21 mouse cellular contexts compared by ENCODE assay signal in the genomic region with DNA sequence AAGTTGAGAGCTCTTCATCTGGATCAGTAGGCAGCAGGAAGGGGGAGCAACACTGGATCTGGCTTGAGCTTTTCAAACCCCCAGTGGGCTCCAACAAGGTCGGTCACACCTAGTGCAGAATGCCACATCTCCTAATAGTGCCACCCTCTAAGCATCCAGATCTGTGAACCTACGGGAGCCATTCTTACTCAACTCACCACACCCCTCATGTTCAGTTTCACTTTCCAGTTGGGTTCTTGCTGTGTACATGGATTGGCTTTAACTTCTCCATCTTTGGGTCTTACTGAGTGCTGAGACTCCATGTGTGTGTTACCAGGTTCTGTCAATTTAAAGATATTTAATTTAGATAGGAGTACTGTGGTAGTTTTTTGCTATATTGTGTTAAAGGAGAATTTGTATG. TPM values are rescaled to one million over a fixed set of nuclear protein-coding genes. Genes with fewer than 3 reads are reported as not detected.
DNase-seq lines count a peak whose midpoint lies in the region; ATAC-seq lines count a peak whose summit lies in the region.
"Had no signal": no experiment of that assay in that cellular context is flagged by ENCODE, and none has a peak within 500 bp of the region (broad histone marks: within the 10 kb centered on the region; RNA-seq: fewer than 3 reads in every experiment).

No protein-coding gene starts in this region.

- peak; percentile 58 for ATAC-seq in granulocyte monocyte progenitor cell, adult 5-6 weeks (replicated peaks; ENCODE audit: poor library complexity, severe bottlenecking)
- ATAC-seq in megakaryocyte, adult 5-6 weeks (ENCODE audit: poor library complexity, severe bottlenecking), result peak; percentile 51; the same call in 1 of the 2 replicates
- ATAC-seq: activated CD4-positive, CD25-positive, alpha-beta regulatory T cell, adult 4 months; CD4-positive, CD25-positive, alpha-beta regulatory T cell, adult 4 months; forebrain, embryonic 14.5 days; forebrain, embryonic 16.5 days; Patski had no signal

- peak; percentile 11 for DNase-seq in 3T3-L1 (ENCODE audit: low read depth, low spot score)
- DNase-seq in cerebellum, postnatal 4 days (ENCODE audit: low spot score in 2 of 2), result no peak
- DNase-seq in thymus, postnatal 4 days, result no peak
- DNase-seq in urinary bladder, postnatal 25 days (ENCODE audit: low spot score), result no peak
- DNase-seq: adrenal gland, adult 8-10 months; adrenal gland, postnatal 14 days; adrenal gland, postnatal 36 days; B cell, adult 2 months; cerebellum, adult 11-12 months; cerebellum, adult 2 months; cerebellum, adult 9-10 months; cerebellum, postnatal 10 days; cerebellum, postnatal 25 days; embryo, embryonic 11 days had no signal

RNA-seq across cellular contexts. Expression of a gene that starts 26.4 kb away (rescaled TPM):
- 13.4 and 22.4 TPM in 2 replicates for total RNA-seq in granulocyte monocyte progenitor cell, adult 5-6 weeks (2014; fragmentation: Nextera tagmentation)
- 15.9 and 19.3 TPM in 2 replicates for total RNA-seq in granulocyte monocyte progenitor cell, adult 5-6 weeks (2017)
- total RNA-seq in megakaryocyte, adult 5-6 weeks (2015), result 4.7 and 8.4 TPM in 2 replicates
- total RNA-seq in megakaryocyte, adult 5-6 weeks (2017), result 15.1 and 15.2 TPM in 2 replicates

RNA-seq across cellular contexts. Expression of a gene that starts 47.4 kb away (rescaled TPM):
- 19.9 and 32.7 TPM in 2 replicates for total RNA-seq in granulocyte monocyte progenitor cell, adult 5-6 weeks (2014; fragmentation: Nextera tagmentation)
- total RNA-seq in granulocyte monocyte progenitor cell, adult 5-6 weeks (2017), result 15.3 and 16.3 TPM in 2 replicates
- 23.6 and 25.9 TPM in 2 replicates for total RNA-seq in megakaryocyte, adult 5-6 weeks (2015)
- 12.0 and 23.0 TPM in 2 replicates for total RNA-seq in megakaryocyte, adult 5-6 weeks (2017)
